Mouse (Mus musculus) limb, embryonic 14.5 days (tissue): ENCODE measurements around the gene Alpl. TPM values are rescaled to one million over a fixed set of nuclear protein-coding genes. Genes with fewer than 3 reads are reported as not detected.

Source experiments
- ATAC-seq: fragments of 200-750 bp; cut with Nextera tagmentation; 2 replicates; pipeline ENCODE4 v1.8.0; 2017; ENCODE audit warnings: low read depth, moderate number of reproducible peaks, moderate TSS enrichment; ENCODE audit not compliant: low FRiP score
- DNase-seq: peaks from one replicate; pipeline ENCODE4 v3.0.0-alpha.2; 2015; ENCODE audit warnings: low spot score
- H3K27ac ChIP-seq: fragments of 300-500 bp; sonication (generic); replicated peaks from 2 replicates; pipeline ENCODE4 v1.5.1; 2014; ENCODE audit warnings: low read depth, mild to moderate bottlenecking, low read length, moderate library complexity, mixed read lengths
- H3K27me3 ChIP-seq: fragments of 300-500 bp; sonication (generic); 2 replicates; pipeline ENCODE4 v1.6.1; 2014; ENCODE audit warnings: low read length, mixed read lengths; ENCODE audit not compliant: control insufficient read depth, insufficient read depth
- H3K36me3 ChIP-seq: fragments of 300-500 bp; sonication (generic); 2 replicates; pipeline ENCODE4 v1.6.1; 2014; ENCODE audit warnings: mild to moderate bottlenecking, low read length, moderate library complexity, mixed read lengths; ENCODE audit not compliant: control insufficient read depth, insufficient read depth
- H3K4me1 ChIP-seq: fragments of 300-500 bp; sonication (generic); 2 replicates; pipeline ENCODE4 v1.6.1; 2014; ENCODE audit warnings: antibody characterized with exemption, low read length, mixed read lengths; ENCODE audit not compliant: control insufficient read depth, insufficient read depth
- H3K4me2 ChIP-seq: fragments of 300-500 bp; sonication (generic); replicated peaks from 2 replicates; pipeline ENCODE4 v1.6.1; 2014; ENCODE audit warnings: low read depth, mild to moderate bottlenecking, low read length, moderate library complexity; ENCODE audit not compliant: severe bottlenecking
- H3K4me3 ChIP-seq: fragments of 300-500 bp; sonication (generic); replicated peaks from 2 replicates; pipeline ENCODE4 v1.5.1; 2014; ENCODE audit warnings: low read length
- H3K9ac ChIP-seq: fragments of 300-500 bp; sonication (generic); 2 replicates; pipeline ENCODE4 v1.6.1; 2014; ENCODE audit warnings: mild to moderate bottlenecking, low read depth, low read length, moderate library complexity; ENCODE audit not compliant: severe bottlenecking
- H3K9me3 ChIP-seq: fragments of 300-500 bp; sonication (generic); 2 replicates; pipeline ENCODE4 v1.6.1; 2016; ENCODE audit warnings: low read length; ENCODE audit not compliant: control insufficient read depth
- POLR2A ChIP-seq: fragments of 200-500 bp; IDR thresholded peaks from 2 replicates; pipeline ENCODE4 v1.8.0; 2012; ENCODE audit warnings: inconsistent platforms, mild to moderate bottlenecking, moderate library complexity, borderline replicate concordance; ENCODE audit not compliant: insufficient read depth, insufficient read length; ENCODE audit errors: extremely low read depth
- WGBS: fragments of 180-500 bp; shearing (Covaris S2); extraction: QIAGEN DNeasy Blood & Tissue Kit; methylation state at CpG from one replicate; pipeline ENCODE4 v1.1.7; 2014; 5-methylcytosine and 5-hydroxymethylcytosine counted together
- polyA plus RNA-seq, 2 experiments: library from polyadenylated mRNA; depleted of rRNA in 1 of 2; stranded (reverse) in 1 of 2; unstranded in 1 of 2; fragments of >200 nt; fragmentation: Nextera tagmentation in 1 of 2; extraction: Ambion mirVana in 1 of 2; gene quantifications; 2 replicates each; pipeline versions ENCODE4 v1.2.1 to v1.2.3; 2012 to 2014

Alpl gene
- polyA plus RNA-seq, 2 experiments = 28.0 to 31.4 TPM

GRCm38 (mm10) chr4:137754446-137754845 lies 41.7 kb downstream of the Alpl start:
- Histone ChIP-seq H3K27ac (no peak overlapping the region), H3K4me1 (peaks cover 11% of the 10 kb centered on the region), H3K36me3 (no peaks in the 10 kb centered on the region), H3K27me3 (no peaks in the 10 kb centered on the region), H3K4me2 (no peak overlapping the region), H3K9me3 (no peaks in the 10 kb centered on the region), H3K4me3 (no peak overlapping the region), H3K9ac (no peak overlapping the region)
- TF ChIP-seq POLR2A = no peak
- no peak for DNase-seq
- ATAC-seq = no peak
- WGBS = 59% methylated on average over 2 of the region's 2 CpGs

GRCm38 (mm10) chr4:137753199-137753598 lies 43.0 kb downstream of the Alpl start:
- Histone ChIP-seq H3K9ac (no peak overlapping the region), H3K4me1 (peaks cover 17% of the 10 kb centered on the region), H3K4me3 (no peak overlapping the region), H3K4me2 (no peak overlapping the region), H3K27ac (no peak overlapping the region), H3K36me3 (no peaks in the 10 kb centered on the region), H3K9me3 (no peaks in the 10 kb centered on the region), H3K27me3 (no peaks in the 10 kb centered on the region)
- no peak for ATAC-seq
- no peak for TF ChIP-seq POLR2A
- DNase-seq = no peak
- 62% methylated on average over 7 of the region's 7 CpGs for WGBS

- TF ChIP-seq POLR2A = no peak
- peaks cover 17% of the 10 kb centered on the region for H3K4me1 ChIP-seq
- DNase-seq (no peak), ATAC-seq (no peak)
- no peak overlapping the region for H3K4me3 ChIP-seq
- H3K27me3 ChIP-seq = no peaks in the 10 kb centered on the region
- H3K36me3 ChIP-seq = no peaks in the 10 kb centered on the region
- no peaks in the 10 kb centered on the region for H3K9me3 ChIP-seq
- H3K9ac ChIP-seq = no peak overlapping the region
- H3K4me2 ChIP-seq = no peak overlapping the region
- H3K27ac ChIP-seq = no peak overlapping the region
- 66% methylated on average over 15 of the region's 15 CpGs for WGBS
Measured at GRCm38 (mm10) chr4:137752471-137752870, 43.7 kb downstream of the Alpl start.

- Histone ChIP-seq H3K9me3 (no peaks in the 10 kb centered on the region), H3K36me3 (no peaks in the 10 kb centered on the region), H3K4me1 (peaks cover 17% of the 10 kb centered on the region), H3K9ac (no peak overlapping the region), H3K27me3 (no peaks in the 10 kb centered on the region), H3K4me2 (no peak overlapping the region), H3K4me3 (no peak overlapping the region), H3K27ac (no peak overlapping the region)
- DNase-seq (peak; percentile 59), ATAC-seq (no peak)
- WGBS = 40% methylated on average over 9 of the region's 9 CpGs
- TF ChIP-seq POLR2A = no peak
Measured at GRCm38 (mm10) chr4:137751717-137752116, 44.5 kb downstream of the Alpl start.

GRCm38 (mm10) chr4:137751310-137751709 lies 44.9 kb downstream of the Alpl start:
- Histone ChIP-seq H3K4me3 (no peak overlapping the region), H3K27me3 (no peaks in the 10 kb centered on the region), H3K27ac (no peak overlapping the region), H3K4me1 (peaks cover 17% of the 10 kb centered on the region), H3K4me2 (no peak overlapping the region), H3K9me3 (no peaks in the 10 kb centered on the region), H3K36me3 (no peaks in the 10 kb centered on the region), H3K9ac (no peak overlapping the region)
- DNase-seq = no peak
- WGBS = 56% methylated on average over 8 of the region's 8 CpGs
- no peak for ATAC-seq
- no peak for TF ChIP-seq POLR2A

- ATAC-seq (no peak), DNase-seq (no peak)
- Histone ChIP-seq H3K9ac (no peak overlapping the region), H3K4me1 (peaks cover 17% of the 10 kb centered on the region), H3K4me2 (no peak overlapping the region), H3K27me3 (no peaks in the 10 kb centered on the region), H3K27ac (no peak overlapping the region), H3K9me3 (no peaks in the 10 kb centered on the region), H3K36me3 (no peaks in the 10 kb centered on the region), H3K4me3 (no peak overlapping the region)
- 80% methylated on average over 9 of the region's 9 CpGs for WGBS
- no peak for TF ChIP-seq POLR2A
Measured at GRCm38 (mm10) chr4:137750121-137750520, 46.1 kb downstream of the Alpl start.
